Mouse (Mus musculus) v-Abl transformed pro-B cells (cell line): ENCODE measurements around the gene Gjd3.

Experiments
- in situ Hi-C, 2 experiments: fragments of 400-800 bp; cut with MboI; formaldehyde crosslinking; loops; one replicate each; pipeline ENCODE4 v1.15.1; 2025; ENCODE audit not compliant: unreplicated experiment in 2 of 2

Gjd3 gene

GRCm38 (mm10) chr11:98950484-98950883 lies 32.3 kb downstream of the Gjd3 start:
- in situ Hi-C loops, result no loop called here

DNA sequence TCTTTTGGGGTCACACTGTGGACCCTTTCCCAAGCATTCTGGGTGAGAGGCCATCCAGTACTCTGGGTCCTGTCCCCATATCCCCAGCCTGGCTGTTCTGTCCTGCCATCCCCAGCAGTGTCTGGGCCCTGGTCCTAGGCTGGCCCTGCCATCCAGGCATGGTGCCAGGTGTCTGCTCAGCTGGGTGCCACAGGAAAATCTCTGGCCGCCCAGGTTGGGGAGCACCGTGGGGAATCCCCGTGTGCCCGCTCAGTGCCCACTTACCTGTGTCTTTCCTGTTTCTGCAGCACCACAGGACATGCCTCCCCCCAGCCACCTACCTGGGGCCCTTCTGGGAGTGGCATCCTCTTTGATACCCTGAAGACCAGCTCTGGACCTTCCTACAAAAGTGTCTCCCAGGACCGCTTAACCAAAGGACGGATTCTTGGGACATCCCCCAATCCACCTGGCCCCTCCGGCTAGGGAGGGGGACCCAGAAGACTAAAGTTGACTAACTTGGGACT lies 32.8 kb downstream of the Gjd3 start:
- in situ Hi-C loops, result loop anchor here in 1 of 2 experiments (25.0 kb wide), 1 partner anchor 1637 kb away; no protein-coding TSS in a partner anchor

DNA sequence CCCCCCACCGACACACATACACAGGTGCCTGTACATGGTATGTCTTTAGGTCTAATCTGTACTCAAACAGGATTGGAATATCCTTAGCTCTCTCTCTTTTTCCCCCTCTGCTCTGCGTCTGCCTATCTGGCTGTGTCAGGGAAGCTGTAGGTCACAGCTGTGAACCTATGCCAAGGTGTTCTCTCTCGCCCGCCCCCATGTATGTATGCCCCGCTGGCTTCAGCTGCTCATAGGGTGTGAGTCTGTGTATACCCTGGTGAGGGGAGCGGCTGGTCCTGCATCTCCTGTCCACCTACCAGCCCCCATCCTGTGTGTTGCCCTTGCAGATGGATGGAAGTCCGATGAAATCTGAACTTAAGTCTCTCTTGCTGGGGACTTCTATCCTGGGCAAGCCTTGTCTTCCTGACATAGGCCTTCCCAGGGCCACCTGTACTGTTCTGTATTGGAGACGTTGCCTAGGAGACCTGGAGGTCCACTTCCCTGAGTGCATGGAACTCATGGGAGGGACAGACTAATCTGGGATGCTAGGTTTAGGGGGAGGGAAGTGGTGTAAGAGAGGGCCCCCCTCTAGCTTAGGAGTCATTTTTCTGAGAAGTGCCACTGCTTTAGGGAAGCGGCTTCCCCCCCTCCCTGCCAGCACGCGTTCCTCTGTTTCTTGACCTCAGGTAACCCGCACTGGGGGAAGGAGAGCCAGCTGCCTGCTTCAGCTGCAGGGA lies 33.4 kb downstream of the Gjd3 start:
- in situ Hi-C loops, result loop anchor here in 1 of 2 experiments (25.0 kb wide), 1 partner anchor 1638 kb away; no protein-coding TSS in a partner anchor

DNA sequence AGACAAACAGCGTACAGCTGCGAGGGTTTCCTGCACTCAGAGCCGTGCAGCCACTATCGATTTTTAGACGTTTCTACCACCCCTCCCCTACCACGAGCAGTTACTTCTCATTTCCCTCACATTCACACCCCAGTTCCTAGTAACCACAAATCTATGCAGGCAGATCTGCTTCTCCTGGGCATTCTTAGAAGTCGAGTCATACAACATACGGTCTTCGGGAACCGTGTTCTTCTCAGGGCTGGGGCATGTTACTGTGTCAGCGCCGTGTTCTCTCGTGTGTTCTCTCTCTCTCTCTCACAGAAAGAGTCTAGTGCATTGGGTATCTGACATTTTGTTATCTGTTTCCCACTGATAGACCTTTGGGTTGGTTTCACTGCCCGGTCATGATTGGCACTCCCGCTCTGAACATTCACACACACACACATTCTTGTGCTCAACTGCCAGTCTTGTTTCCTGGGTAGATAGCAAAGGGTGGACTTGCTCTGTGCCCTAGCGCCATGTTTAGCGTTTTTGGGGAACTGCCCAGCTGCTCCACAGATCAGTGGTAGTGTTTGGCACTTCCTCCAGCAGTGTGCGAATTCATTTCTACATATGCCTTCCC lies 34.7 kb downstream of the Gjd3 start:
- in situ Hi-C loops, result loop anchor here in 1 of 2 experiments (25.0 kb wide), 1 partner anchor 1639 kb away; no protein-coding TSS in a partner anchor

GRCm38 (mm10) chr11:98945605-98945977 lies 37.2 kb downstream of the Gjd3 start:
- in situ Hi-C loops, result loop anchor here in 1 of 2 experiments (25.0 kb wide), 1 partner anchor 1642 kb away; no protein-coding TSS in a partner anchor

GRCm38 (mm10) chr11:98944897-98945604 lies 37.8 kb downstream of the Gjd3 start:
- in situ Hi-C loops, result loop anchor here in 1 of 2 experiments (25.0 kb wide), 1 partner anchor 1642 kb away; no protein-coding TSS in a partner anchor

DNA sequence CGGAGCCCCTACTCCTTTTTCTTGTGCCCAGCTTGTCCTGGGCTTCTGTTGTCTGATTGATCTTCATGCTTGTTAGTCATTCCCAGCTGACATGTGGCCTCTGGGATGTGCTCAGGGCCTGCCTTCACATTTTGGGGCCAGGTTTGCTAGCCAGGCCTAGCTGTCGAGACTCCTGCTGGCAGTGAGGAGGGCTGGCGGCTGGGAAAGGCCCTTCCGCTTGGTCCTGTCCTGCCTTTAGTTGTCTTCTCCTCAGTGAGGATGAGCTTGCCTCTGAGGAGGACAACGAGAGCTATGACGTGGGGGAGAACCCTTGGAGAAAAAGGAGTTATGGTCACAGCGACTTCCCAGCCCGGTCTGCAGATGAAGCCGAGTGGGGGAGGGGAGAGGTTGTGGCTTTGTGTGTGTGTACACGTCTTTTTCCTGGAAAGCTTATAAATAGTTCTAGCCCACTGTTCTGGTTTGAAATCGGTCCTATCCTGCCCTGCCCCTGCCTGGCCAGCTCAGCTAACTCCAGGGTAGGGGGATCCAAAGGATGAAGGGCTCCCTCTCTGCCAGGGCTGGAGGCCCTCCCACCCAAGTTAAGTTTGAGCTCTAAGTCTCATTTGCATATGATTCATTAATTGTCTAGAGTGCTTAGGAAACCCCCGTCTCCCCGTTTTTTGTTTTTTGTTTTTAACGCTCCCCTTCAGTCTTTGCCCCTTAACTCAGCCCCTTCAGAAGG lies 38.9 kb downstream of the Gjd3 start:
- in situ Hi-C loops, result loop anchor here in 1 of 2 experiments (25.0 kb wide), 1 partner anchor 1643 kb away; no protein-coding TSS in a partner anchor

GRCm38 (mm10) chr11:98942923-98943641 lies 39.7 kb downstream of the Gjd3 start:
- in situ Hi-C loops, result loop anchor here in 1 of 2 experiments (25.0 kb wide), 1 partner anchor 1644 kb away; no protein-coding TSS in a partner anchor

- in situ Hi-C loops, result loop anchor here in 1 of 2 experiments (25.0 kb wide), 1 partner anchor 1645 kb away; no protein-coding TSS in a partner anchor
Observed at GRCm38 (mm10) chr11:98942555-98942922, 40.3 kb downstream of the Gjd3 start.

GRCm38 (mm10) chr11:98941826-98942550 lies 40.8 kb downstream of the Gjd3 start:
- in situ Hi-C loops, result loop anchor here in 1 of 2 experiments (25.0 kb wide), 1 partner anchor 1645 kb away; no protein-coding TSS in a partner anchor

DNA sequence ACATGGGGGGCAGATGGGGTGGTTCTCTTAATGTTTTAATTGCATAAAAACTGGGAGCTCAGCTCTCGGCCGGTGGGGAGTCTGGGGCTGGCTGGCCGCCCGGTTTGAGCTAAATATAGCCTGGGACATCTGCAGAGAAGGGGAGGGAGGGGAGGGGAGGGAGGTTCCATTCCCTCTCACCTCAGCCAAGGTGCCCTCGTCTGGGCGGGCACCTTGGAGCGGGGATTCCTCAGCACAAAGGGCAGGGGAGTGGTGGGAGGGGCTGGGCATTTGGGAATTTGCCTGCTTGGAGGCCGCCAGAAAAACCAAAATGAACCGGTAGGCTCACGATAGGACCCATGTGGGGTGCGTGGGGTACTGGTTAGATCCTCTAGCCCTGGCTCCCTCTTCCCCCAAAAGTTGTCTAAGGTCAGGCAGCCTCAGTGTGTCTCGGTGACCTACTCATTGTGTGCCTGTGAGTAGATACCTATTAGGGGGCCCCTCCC lies 41.4 kb downstream of the Gjd3 start:
- in situ Hi-C loops, result loop anchor here in 1 of 2 experiments (25.0 kb wide), 1 partner anchor 1646 kb away; no protein-coding TSS in a partner anchor

DNA sequence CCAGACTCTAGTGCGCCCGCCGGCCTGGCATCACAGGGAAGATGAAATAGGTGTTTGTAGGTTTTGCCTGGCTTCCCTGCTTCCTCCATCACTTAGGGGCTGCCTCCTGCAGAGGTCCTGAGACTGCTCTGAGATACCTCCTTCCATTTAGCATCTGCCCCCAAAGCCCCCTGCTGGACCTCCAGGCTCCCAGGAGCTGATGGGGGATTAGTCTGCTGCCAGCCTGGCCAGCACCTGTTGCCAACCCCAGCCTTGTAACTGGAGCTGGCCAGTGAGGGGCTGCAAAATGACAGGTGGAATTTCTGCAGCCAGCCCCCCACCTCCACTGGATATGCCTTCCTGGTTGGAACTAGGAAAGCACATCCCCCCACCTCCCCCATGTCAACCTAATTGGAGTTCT lies 42.0 kb downstream of the Gjd3 start:
- in situ Hi-C loops, result loop anchor here in 1 of 2 experiments (25.0 kb wide), 1 partner anchor 1647 kb away; no protein-coding TSS in a partner anchor

- in situ Hi-C loops, result loop anchor here (5.0 to 25.0 kb wide), 2 partner anchors 32 to 1647 kb away; no protein-coding TSS in a partner anchor
Observed at GRCm38 (mm10) chr11:98939953-98940641, 42.7 kb downstream of the Gjd3 start.

DNA sequence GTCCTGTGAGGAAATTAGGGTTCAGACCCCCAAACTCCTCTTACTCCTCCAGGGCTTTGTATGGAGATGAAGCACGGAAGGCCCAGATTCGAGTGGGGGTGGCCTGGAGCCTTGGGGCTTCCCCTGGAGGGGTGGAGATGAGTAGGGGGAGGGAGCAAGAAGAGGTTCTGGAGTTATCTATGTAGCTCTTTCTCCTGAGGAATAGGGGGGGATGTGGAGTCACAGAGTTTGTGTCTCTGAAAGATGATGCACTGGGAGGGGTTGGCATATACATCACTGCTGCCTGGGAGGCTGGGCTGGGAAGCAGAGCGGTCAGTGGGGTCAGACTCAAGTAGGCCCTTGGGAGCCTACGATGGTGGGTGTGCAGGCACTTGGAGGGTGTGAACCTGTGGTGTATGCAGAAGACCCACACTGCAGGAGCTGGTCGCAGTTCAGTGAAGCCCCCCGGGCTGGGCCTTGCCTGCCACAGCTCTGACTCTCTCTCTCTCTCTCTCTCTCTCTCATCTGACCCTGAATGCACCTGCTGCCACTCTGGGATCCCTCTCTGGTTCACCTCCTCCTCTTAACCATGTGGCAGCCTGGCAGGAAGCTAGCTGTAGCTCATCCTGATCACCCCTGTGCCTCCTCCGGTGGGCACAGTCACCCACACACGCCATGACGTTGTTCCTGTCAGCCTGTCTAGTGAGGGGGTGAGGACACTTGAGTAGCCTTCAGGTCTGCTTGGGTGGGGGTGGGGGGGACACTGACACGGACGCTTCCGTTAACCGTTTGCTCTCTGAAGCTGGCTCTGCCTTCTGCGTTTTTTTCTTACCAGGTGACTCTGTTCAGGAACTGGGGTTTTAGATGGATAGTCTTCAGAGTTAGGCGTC lies 43.5 kb downstream of the Gjd3 start:
- in situ Hi-C loops, result loop anchor here (5.0 to 25.0 kb wide), 2 partner anchors 33 to 1648 kb away; no protein-coding TSS in a partner anchor

DNA sequence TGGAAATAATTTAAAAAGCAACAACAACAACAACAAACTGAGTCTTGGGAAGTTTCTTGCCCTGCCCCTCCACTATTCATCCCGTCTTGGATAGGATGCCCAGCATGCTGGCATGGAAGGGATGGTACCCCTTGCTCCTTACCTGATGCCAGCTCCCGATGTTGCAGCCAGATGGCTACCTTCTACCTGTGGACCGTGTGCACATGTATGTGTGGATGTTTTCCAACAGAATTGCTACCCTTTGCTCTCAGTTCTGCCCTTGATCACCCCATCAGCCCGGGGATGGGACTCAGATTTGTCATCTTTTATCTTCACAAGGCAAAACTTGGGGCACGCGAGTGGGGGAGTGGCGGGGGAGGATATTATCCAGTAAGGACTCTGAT lies 44.1 kb downstream of the Gjd3 start:
- in situ Hi-C loops, result loop anchor here (5.0 to 25.0 kb wide), 2 partner anchors 34 to 1649 kb away; no protein-coding TSS in a partner anchor

GRCm38 (mm10) chr11:98937914-98938694 lies 44.7 kb downstream of the Gjd3 start:
- in situ Hi-C loops, result loop anchor here (5.0 to 25.0 kb wide), 2 partner anchors 34 to 1649 kb away; no protein-coding TSS in a partner anchor
